Mouse (Mus musculus): Measurements from ENCODE around the gene Ankrd44. TPM values are rescaled to one million over a fixed set of nuclear protein-coding genes. Genes with fewer than 3 reads are reported as not detected.

The Ankrd44 gene
- polyA plus RNA-seq, 1 experiment from 2014 or later: 4.3 TPM

DNA sequence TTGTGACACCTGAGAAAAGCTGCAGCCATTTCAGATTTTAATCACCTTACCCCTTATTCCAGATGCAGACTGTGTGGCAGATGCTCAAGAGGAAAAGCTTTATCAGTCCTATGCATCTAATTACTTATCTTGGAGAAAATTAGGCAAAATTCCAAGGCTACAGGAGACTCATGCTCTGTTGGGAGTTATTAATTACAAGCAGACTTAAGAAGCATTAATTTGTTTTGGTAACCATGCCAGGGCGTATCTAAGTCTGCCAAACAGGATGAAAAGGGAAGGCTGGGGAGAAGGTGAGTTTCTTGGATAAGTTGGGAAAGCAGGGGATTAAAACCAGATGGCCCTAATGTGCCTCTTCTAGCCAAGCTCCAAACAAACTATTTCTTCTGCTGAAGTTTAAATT, 222.7 kb downstream of the Ankrd44 start:
- H3K4me1 ChIP-seq (replicated peaks; ENCODE audit: insufficient read depth, low read length): no peaks in the 10 kb centered on the region
- H3K9ac ChIP-seq (ENCODE audit: low read depth, low read length): no peak overlapping the region
- no peak for TF ChIP-seq CTCF (IDR thresholded peaks at IDR 0.05; ENCODE audit: low read depth)
- no peak overlapping the region for H3K4me2 ChIP-seq (ENCODE audit: low read length)
- H3K36me3 ChIP-seq (ENCODE audit: insufficient read depth, low read length): no peaks in the 10 kb centered on the region
- DNase-seq (ENCODE audit: low spot score) (no peak), ATAC-seq (replicated peaks; ENCODE audit: low FRiP score, low read depth) (no peak)
- no peaks in the 10 kb centered on the region for H3K27me3 ChIP-seq (ENCODE audit: insufficient read depth, low read length)
- no peak overlapping the region for H3K4me3 ChIP-seq (replicated peaks; ENCODE audit: low read depth, low read length)
- WGBS: 59% methylated on average over 1 of the region's 1 CpGs
- no peak overlapping the region for H3K27ac ChIP-seq
- no peaks in the 10 kb centered on the region for H3K9me3 ChIP-seq (replicated peaks; ENCODE audit: low read length)

GRCm38 (mm10) chr1:54702918-54703317, 223.3 kb downstream of the Ankrd44 start:
- Histone ChIP-seq H3K4me2 (ENCODE audit: low read length) (no peak overlapping the region), H3K27ac (no peak overlapping the region), H3K27me3 (ENCODE audit: insufficient read depth, low read length) (no peaks in the 10 kb centered on the region), H3K9ac (ENCODE audit: low read depth, low read length) (no peak overlapping the region), H3K36me3 (ENCODE audit: insufficient read depth, low read length) (no peaks in the 10 kb centered on the region), H3K4me1 (replicated peaks; ENCODE audit: insufficient read depth, low read length) (no peaks in the 10 kb centered on the region), H3K4me3 (replicated peaks; ENCODE audit: low read depth, low read length) (no peak overlapping the region), H3K9me3 (replicated peaks; ENCODE audit: low read length) (no peaks in the 10 kb centered on the region)
- TF ChIP-seq CTCF (IDR thresholded peaks at IDR 0.05; ENCODE audit: low read depth): no peak
- DNase-seq (ENCODE audit: low spot score) (no peak), ATAC-seq (replicated peaks; ENCODE audit: low FRiP score, low read depth) (no peak)

- 93% methylated on average over 3 of the region's 3 CpGs for whole genome bisulfite sequencing
- no peak for TF ChIP-seq CTCF (IDR thresholded peaks at IDR 0.05; ENCODE audit: low read depth)
These were observed 230.8 kb downstream of the Ankrd44 start for GRCm38 (mm10) chr1:54695396-54695795.

GRCm38 (mm10) chr1:54691824-54692223, 234.4 kb downstream of the Ankrd44 start:
- H3K27ac ChIP-seq: no peak overlapping the region
- ATAC-seq (replicated peaks; ENCODE audit: low FRiP score, low read depth): no peak
- H3K27me3 ChIP-seq (ENCODE audit: insufficient read depth, low read length): no peaks in the 10 kb centered on the region
- no peak for TF ChIP-seq CTCF (IDR thresholded peaks at IDR 0.05; ENCODE audit: low read depth)
- no peaks in the 10 kb centered on the region for H3K36me3 ChIP-seq (ENCODE audit: insufficient read depth, low read length)
- no peak for DNase-seq (ENCODE audit: low spot score)
- no peak overlapping the region for H3K9ac ChIP-seq (ENCODE audit: low read depth, low read length)
- H3K4me3 ChIP-seq (replicated peaks; ENCODE audit: low read depth, low read length): no peak overlapping the region
- H3K4me2 ChIP-seq (ENCODE audit: low read length): no peak overlapping the region
- no peaks in the 10 kb centered on the region for H3K4me1 ChIP-seq (replicated peaks; ENCODE audit: insufficient read depth, low read length)
- H3K9me3 ChIP-seq (replicated peaks; ENCODE audit: low read length): no peaks in the 10 kb centered on the region

More at GRCm38 (mm10) chr1:54695396-54695795, 230.8 kb downstream of the Ankrd44 start:
- no peak for DNase-seq (ENCODE audit: low spot score)
- no peaks in the 10 kb centered on the region for H3K27me3 ChIP-seq (ENCODE audit: insufficient read depth, low read length)
- ATAC-seq (replicated peaks; ENCODE audit: low FRiP score, low read depth): no peak
- H3K27ac ChIP-seq: no peak overlapping the region
- H3K4me2 ChIP-seq (ENCODE audit: low read length): no peak overlapping the region
- H3K4me3 ChIP-seq (replicated peaks; ENCODE audit: low read depth, low read length): no peak overlapping the region
- H3K36me3 ChIP-seq (ENCODE audit: insufficient read depth, low read length): no peaks in the 10 kb centered on the region
- H3K9me3 ChIP-seq (replicated peaks; ENCODE audit: low read length): no peaks in the 10 kb centered on the region
- H3K9ac ChIP-seq (ENCODE audit: low read depth, low read length): no peak overlapping the region
- no peaks in the 10 kb centered on the region for H3K4me1 ChIP-seq (replicated peaks; ENCODE audit: insufficient read depth, low read length)

- no peak overlapping the region for H3K4me3 ChIP-seq (replicated peaks; ENCODE audit: low read depth, low read length)
- no peaks in the 10 kb centered on the region for H3K27me3 ChIP-seq (ENCODE audit: insufficient read depth, low read length)
- H3K27ac ChIP-seq: no peak overlapping the region
- ATAC-seq (replicated peaks; ENCODE audit: low FRiP score, low read depth) (no peak), DNase-seq (ENCODE audit: low spot score) (peak; percentile 42)
- no peak overlapping the region for H3K9ac ChIP-seq (ENCODE audit: low read depth, low read length)
- H3K4me2 ChIP-seq (ENCODE audit: low read length): no peak overlapping the region
- no peak for TF ChIP-seq CTCF (IDR thresholded peaks at IDR 0.05; ENCODE audit: low read depth)
- no peaks in the 10 kb centered on the region for H3K9me3 ChIP-seq (replicated peaks; ENCODE audit: low read length)
- no peaks in the 10 kb centered on the region for H3K36me3 ChIP-seq (ENCODE audit: insufficient read depth, low read length)
- no peaks in the 10 kb centered on the region for H3K4me1 ChIP-seq (replicated peaks; ENCODE audit: insufficient read depth, low read length)
- WGBS: 61% methylated on average over 13 of the region's 13 CpGs
These were observed 235.8 kb downstream of the Ankrd44 start for GRCm38 (mm10) chr1:54690291-54690965.

GRCm38 (mm10) chr1:54688441-54688840, 237.7 kb downstream of the Ankrd44 start:
- DNase-seq (ENCODE audit: low spot score) (no peak), ATAC-seq (replicated peaks; ENCODE audit: low FRiP score, low read depth) (no peak)
- H3K9ac ChIP-seq (ENCODE audit: low read depth, low read length): no peak overlapping the region
- H3K4me3 ChIP-seq (replicated peaks; ENCODE audit: low read depth, low read length): no peak overlapping the region
- H3K36me3 ChIP-seq (ENCODE audit: insufficient read depth, low read length): no peaks in the 10 kb centered on the region
- H3K27me3 ChIP-seq (ENCODE audit: insufficient read depth, low read length): no peaks in the 10 kb centered on the region
- H3K4me2 ChIP-seq (ENCODE audit: low read length): no peak overlapping the region
- no peak for TF ChIP-seq CTCF (IDR thresholded peaks at IDR 0.05; ENCODE audit: low read depth)
- H3K27ac ChIP-seq: no peak overlapping the region
- 84% methylated on average over 3 of the region's 3 CpGs for WGBS
- H3K4me1 ChIP-seq (replicated peaks; ENCODE audit: insufficient read depth, low read length): no peaks in the 10 kb centered on the region
- no peaks in the 10 kb centered on the region for H3K9me3 ChIP-seq (replicated peaks; ENCODE audit: low read length)

DNA sequence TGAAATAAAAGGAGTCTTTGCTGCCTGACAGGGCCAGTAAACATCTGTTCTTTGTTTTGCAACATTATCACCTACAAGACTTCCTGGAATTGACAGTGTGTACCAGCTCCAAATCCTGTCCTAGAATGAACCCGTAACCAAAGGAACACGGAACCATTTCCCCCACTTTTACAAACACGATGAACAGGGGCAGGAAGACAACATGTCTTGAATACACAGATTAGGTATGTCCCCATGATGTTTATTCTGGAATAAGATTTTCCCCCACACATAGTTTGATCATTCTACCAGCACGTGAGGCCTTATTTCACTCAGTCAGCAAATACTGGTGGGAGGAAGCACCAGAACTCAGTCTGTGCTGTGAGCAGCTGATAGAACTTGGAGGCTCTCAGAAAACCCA, 241.9 kb downstream of the Ankrd44 start:
- Histone ChIP-seq H3K4me1 (replicated peaks; ENCODE audit: insufficient read depth, low read length) (no peaks in the 10 kb centered on the region), H3K27me3 (ENCODE audit: insufficient read depth, low read length) (no peaks in the 10 kb centered on the region), H3K9me3 (replicated peaks; ENCODE audit: low read length) (no peaks in the 10 kb centered on the region), H3K27ac (no peak overlapping the region), H3K4me2 (ENCODE audit: low read length) (no peak overlapping the region), H3K4me3 (replicated peaks; ENCODE audit: low read depth, low read length) (no peak overlapping the region), H3K9ac (ENCODE audit: low read depth, low read length) (no peak overlapping the region), H3K36me3 (ENCODE audit: insufficient read depth, low read length) (no peaks in the 10 kb centered on the region)
- TF ChIP-seq CTCF (IDR thresholded peaks at IDR 0.05; ENCODE audit: low read depth): no peak
- ATAC-seq (replicated peaks; ENCODE audit: low FRiP score, low read depth) (no peak), DNase-seq (ENCODE audit: low spot score) (peak; percentile 24)
- 64% methylated on average over 4 of the region's 4 CpGs for WGBS
